7 mouse cellular contexts compared by ENCODE assay signal in genomic region chr5:129886911-129887636, GRCm38 (mm10). TPM values are rescaled to one million over a fixed set of nuclear protein-coding genes. Genes with fewer than 3 reads are reported as not detected.
DNase-seq lines count a peak whose midpoint lies in the region; ATAC-seq lines count a peak whose summit lies in the region.

Chchd2 (minus strand) TSS chr5:129887470.

- under 1% methylated on average over 46 of the region's 46 CpGs for WGBS in intestine, embryonic 16.5 days
- WGBS in midbrain, embryonic 11.5 days = under 1% methylated on average over 46 of the region's 46 CpGs

- H3K27me3 ChIP-seq in intestine, embryonic 16.5 days (replicated peaks; ENCODE audit: control insufficient read depth, insufficient read depth, low read length) = no peaks in the 10 kb centered on the region
- no peaks in the 10 kb centered on the region for H3K27me3 ChIP-seq in midbrain, embryonic 11.5 days (ENCODE audit: control insufficient read depth, insufficient read depth, low read length)

- 0 out of 2 replicates have a peak, but pooled peaks cover 2% of the 10 kb centered on the region for H3K36me3 ChIP-seq in intestine, embryonic 16.5 days (ENCODE audit: control insufficient read depth, insufficient read depth, low read length)
- H3K36me3 ChIP-seq in midbrain, embryonic 11.5 days (ENCODE audit: control insufficient read depth, insufficient read depth, low read length) = peaks cover 2% of the 10 kb centered on the region; the same call in 1 of the 2 replicates

- H3K9ac ChIP-seq in intestine, embryonic 16.5 days (ENCODE audit: low read depth, low read length) = peak within 1 kb of the TSS; percentile 93
- H3K9ac ChIP-seq in midbrain, embryonic 11.5 days (ENCODE audit: low read length) = peak within 1 kb of the TSS; percentile 78

- DNase-seq in adrenal gland, adult 8-10 months = peak; percentile 95
- peak; percentile 93 for DNase-seq in embryo, embryonic 9.5 days (ENCODE audit: extremely low spot score)
- peak; percentile 66 to 89 for DNase-seq in gastrocnemius, postnatal 4 days (ENCODE audit: low spot score in 2 of 2)
- DNase-seq in left cerebral cortex, postnatal 36 days (ENCODE audit: low spot score in 2 of 2) = peak; percentile 91 to 93
- DNase-seq in midbrain, embryonic 11.5 days (ENCODE audit: low spot score, missing footprints) = peak; percentile 99
- peak; percentile 98 for DNase-seq in skeletal muscle tissue, adult 2 months (ENCODE audit: low read depth, low spot score)

- H3K27ac ChIP-seq in intestine, embryonic 16.5 days (ENCODE audit: low read length) = peak within 1 kb of the TSS; percentile 96
- peak within 1 kb of the TSS; percentile 71 for H3K27ac ChIP-seq in midbrain, embryonic 11.5 days (ENCODE audit: low read depth, low read length)

- ATAC-seq in intestine, embryonic 16.5 days = peak; percentile 99
- peak; percentile 99 for ATAC-seq in midbrain, embryonic 11.5 days (ENCODE audit: low FRiP score)

- H3K4me2 ChIP-seq in intestine, embryonic 16.5 days (ENCODE audit: low read depth, low read length) = peak within 1 kb of the TSS; percentile 81
- H3K4me2 ChIP-seq in midbrain, embryonic 11.5 days = peak within 1 kb of the TSS; percentile 69

- H3K9me3 ChIP-seq in intestine, embryonic 16.5 days (ENCODE audit: control insufficient read depth, low read length) = no peaks in the 10 kb centered on the region
- H3K9me3 ChIP-seq in midbrain, embryonic 11.5 days (ENCODE audit: control insufficient read depth, low read length) = no peaks in the 10 kb centered on the region

- intact Hi-C loops in left cerebral cortex, postnatal 36 days (cut with DNase I) = no loop called here

- H3K4me3 ChIP-seq in intestine, embryonic 16.5 days (ENCODE audit: low read length) = peak within 1 kb of the TSS; percentile 83
- peak within 1 kb of the TSS; percentile 87 for H3K4me3 ChIP-seq in midbrain, embryonic 11.5 days (ENCODE audit: low read depth, low read length)

- H3K4me1 ChIP-seq in intestine, embryonic 16.5 days (ENCODE audit: control insufficient read depth, insufficient read depth, low read length) = 0 out of 2 replicates have a peak, but pooled peaks cover 3% of the 10 kb centered on the region
- H3K4me1 ChIP-seq in midbrain, embryonic 11.5 days (ENCODE audit: control insufficient read depth, insufficient read depth, low read length) = peaks cover 6% of the 10 kb centered on the region

RNA-seq across cellular contexts. Expression of gene Chchd2, which starts in this region (rescaled TPM):
- 1,000 to 10,000 TPM in 1 of 4 experiments, 100 to 1,000 TPM in 3; 716 to 1,044 (median 882) TPM for total RNA-seq in adrenal gland, adult 8-10 months (2022)
- 100 to 1,000 TPM; 413 to 416 TPM for total RNA-seq in gastrocnemius, postnatal 4 days (2021)
- 1,153 and 1,157 TPM in 2 replicates for polyA plus RNA-seq in intestine, embryonic 16.5 days (2015; fragmentation: Nextera tagmentation; extraction: Ambion mirVana)
- total RNA-seq in left cerebral cortex, postnatal 36 days (2021) = 100 to 1,000 TPM; 406 to 444 TPM
- polyA plus RNA-seq in midbrain, embryonic 11.5 days (2014; fragmentation: Nextera tagmentation; extraction: Ambion mirVana) = 880 and 964 TPM in 2 replicates

Comparison
In these comparisons a context has a peak if more than half of its experiments do, and no peak if none do; other contexts are left out.
1. Peak in every context shown above with its lines: DNase-seq, ATAC-seq, H3K4me3 ChIP-seq and H3K27ac ChIP-seq.